Mouse (Mus musculus) megakaryocyte, embryonic 14.5 days (primary cell): ENCODE data around the gene Fam222b. TPM values are rescaled to one million over a fixed set of nuclear protein-coding genes. Genes with fewer than 3 reads are reported as not detected.

Experiments
- H3K27me3 ChIP-seq: replicated peaks from 2 replicates; pipeline ENCODE3; 2012; ENCODE audit warnings: inconsistent platforms
- H3K36me3 ChIP-seq: replicated peaks from 2 replicates; pipeline ENCODE3; 2012; ENCODE audit warnings: low read length, inconsistent platforms, mixed read lengths
- H3K4me1 ChIP-seq: 2 replicates; pipeline ENCODE4 v1.6.1; 2012; ENCODE audit warnings: inconsistent platforms
- H3K4me3 ChIP-seq: replicated peaks from 2 replicates; pipeline ENCODE3; 2012; ENCODE audit warnings: moderate library complexity, mild to moderate bottlenecking, inconsistent platforms
- H3K9me3 ChIP-seq: 2 replicates; pipeline ENCODE4 v1.6.1; 2012; ENCODE audit warnings: inconsistent platforms
- FLI1 ChIP-seq: IDR thresholded peaks from 2 replicates; pipeline ENCODE4 v1.6.1; 2012; ENCODE audit warnings: low read length, inconsistent platforms, mixed read lengths
- GATA1 ChIP-seq: IDR thresholded peaks from 3 replicates; pipeline ENCODE4 v1.6.1; 2012; ENCODE audit warnings: mixed read lengths, low read length, inconsistent platforms, borderline replicate concordance
- polyA plus RNA-seq: library from polyadenylated mRNA; stranded (reverse); fragments of >175 nt; gene quantifications from 2 replicates; pipeline ENCODE4 v1.2.3, GENCODE M21; 2012; ENCODE audit warnings: low replicate concordance; ENCODE audit not compliant: insufficient read depth

Gene Fam222b
- polyA plus RNA-seq, 1 experiment, result 32.0 TPM

- TF ChIP-seq FLI1, result no peak
- no peak for TF ChIP-seq GATA1
- H3K36me3 ChIP-seq, result peaks cover 94% of the 10 kb centered on the region
- no peaks in the 10 kb centered on the region for H3K27me3 ChIP-seq
- peaks cover 46% of the 10 kb centered on the region for H3K4me1 ChIP-seq
- H3K9me3 ChIP-seq, result no peaks in the 10 kb centered on the region
- no peak overlapping the region for H3K4me3 ChIP-seq
Observed at GRCm38 (mm10) chr11:78151161-78151560, 56.7 kb downstream of the Fam222b start.

- H3K36me3 ChIP-seq, result peaks cover 93% of the 10 kb centered on the region
- no peaks in the 10 kb centered on the region for H3K27me3 ChIP-seq
- no peak overlapping the region for H3K4me3 ChIP-seq
- TF ChIP-seq GATA1, result no peak
- no peaks in the 10 kb centered on the region for H3K9me3 ChIP-seq
- peaks cover 39% of the 10 kb centered on the region for H3K4me1 ChIP-seq
Observed at GRCm38 (mm10) chr11:78152299-78153231, 58.1 kb downstream of the Fam222b start.

GRCm38 (mm10) chr11:78153778-78154177 is 59.3 kb downstream of the Fam222b start:
- Histone ChIP-seq H3K27me3 (no peaks in the 10 kb centered on the region), H3K4me3 (no peak overlapping the region), H3K4me1 (peaks cover 34% of the 10 kb centered on the region), H3K36me3 (peaks cover 93% of the 10 kb centered on the region), H3K9me3 (no peaks in the 10 kb centered on the region)
- no peak for TF ChIP-seq GATA1
- TF ChIP-seq FLI1, result no peak

GRCm38 (mm10) chr11:78155674-78156073 is 61.2 kb downstream of the Fam222b start:
- peaks cover 90% of the 10 kb centered on the region for H3K36me3 ChIP-seq
- TF ChIP-seq FLI1, result no peak
- TF ChIP-seq GATA1, result no peak
- H3K4me3 ChIP-seq, result no peak overlapping the region
- H3K27me3 ChIP-seq, result peaks cover 2% of the 10 kb centered on the region
- H3K4me1 ChIP-seq, result peaks cover 45% of the 10 kb centered on the region
- no peaks in the 10 kb centered on the region for H3K9me3 ChIP-seq

- Histone ChIP-seq H3K9me3 (no peaks in the 10 kb centered on the region), H3K27me3 (peaks cover 4% of the 10 kb centered on the region), H3K4me3 (no peak overlapping the region), H3K4me1 (peaks cover 51% of the 10 kb centered on the region), H3K36me3 (peaks cover 90% of the 10 kb centered on the region)
- TF ChIP-seq FLI1 (no peak), GATA1 (no peak)
Observed at GRCm38 (mm10) chr11:78156156-78156699, 61.8 kb downstream of the Fam222b start.

GRCm38 (mm10) chr11:78159096-78159495 is 64.6 kb downstream of the Fam222b start:
- no peak for TF ChIP-seq FLI1
- no peak overlapping the region for H3K4me3 ChIP-seq
- no peaks in the 10 kb centered on the region for H3K9me3 ChIP-seq
- H3K4me1 ChIP-seq, result peaks cover 64% of the 10 kb centered on the region
- peaks cover 76% of the 10 kb centered on the region for H3K36me3 ChIP-seq
- peaks cover 28% of the 10 kb centered on the region for H3K27me3 ChIP-seq

- peaks cover 72% of the 10 kb centered on the region for H3K36me3 ChIP-seq
Observed at GRCm38 (mm10) chr11:78159557-78159956, 65.1 kb downstream of the Fam222b start.

GRCm38 (mm10) chr11:78160171-78160570 is 65.7 kb downstream of the Fam222b start:
- no peak overlapping the region for H3K4me3 ChIP-seq

More at GRCm38 (mm10) chr11:78159557-78159956, 65.1 kb downstream of the Fam222b start:
- TF ChIP-seq FLI1 (no peak), GATA1 (no peak)
- no peak overlapping the region for H3K4me3 ChIP-seq
- peaks cover 64% of the 10 kb centered on the region for H3K4me1 ChIP-seq
- H3K9me3 ChIP-seq, result no peaks in the 10 kb centered on the region
- peaks cover 33% of the 10 kb centered on the region for H3K27me3 ChIP-seq

GRCm38 (mm10) chr11:78160675-78161074 is 66.2 kb downstream of the Fam222b start:
- TF ChIP-seq GATA1 (no peak), FLI1 (no peak)
- peaks cover 40% of the 10 kb centered on the region for H3K27me3 ChIP-seq
- peak overlapping the region; percentile 28 for H3K4me3 ChIP-seq
- H3K36me3 ChIP-seq, result peaks cover 60% of the 10 kb centered on the region
- no peaks in the 10 kb centered on the region for H3K9me3 ChIP-seq
- peaks cover 63% of the 10 kb centered on the region for H3K4me1 ChIP-seq

More at GRCm38 (mm10) chr11:78160171-78160570, 65.7 kb downstream of the Fam222b start:
- Histone ChIP-seq H3K4me1 (peaks cover 64% of the 10 kb centered on the region), H3K9me3 (no peaks in the 10 kb centered on the region), H3K36me3 (peaks cover 65% of the 10 kb centered on the region), H3K27me3 (peaks cover 39% of the 10 kb centered on the region)
- TF ChIP-seq GATA1, result no peak
- no peak for TF ChIP-seq FLI1

GRCm38 (mm10) chr11:78161169-78161568 is 66.7 kb downstream of the Fam222b start:
- Histone ChIP-seq H3K4me3 (peak overlapping the region; percentile 14), H3K27me3 (peaks cover 40% of the 10 kb centered on the region), H3K4me1 (peaks cover 67% of the 10 kb centered on the region), H3K36me3 (peaks cover 55% of the 10 kb centered on the region), H3K9me3 (no peaks in the 10 kb centered on the region)
- TF ChIP-seq FLI1 (no peak), GATA1 (no peak)
